Mouse (Mus musculus) embryo, embryonic 10 days (tissue): ENCODE measurements around the gene Olfr788.

Experiments
- DNase-seq: peaks from one replicate; pipeline ENCODE4 v3.0.0-alpha.2; 2015; ENCODE audit warnings: low spot score

Olfr788 gene

DNA sequence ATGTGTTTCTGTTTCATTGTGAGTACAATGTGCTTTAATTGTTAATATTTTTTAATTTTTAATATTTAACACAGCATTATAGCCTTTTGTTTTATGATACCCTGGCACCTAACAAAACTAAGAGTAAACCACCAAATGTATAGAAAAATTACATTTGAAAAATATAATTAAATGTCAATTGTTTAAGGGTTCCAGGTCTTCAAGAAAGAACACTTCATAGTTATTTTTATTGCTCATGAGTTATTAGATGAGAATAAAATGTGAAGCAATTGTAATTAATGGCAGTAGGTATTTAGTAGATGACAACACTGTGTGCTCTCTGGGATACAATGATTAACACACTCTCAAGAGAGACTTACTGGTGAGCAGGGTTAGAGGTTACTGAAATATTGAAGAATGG, at the start of gene Olfr788:
Gene Olfr788 (plus strand): TSS at position 301 of the 400 bp plus-strand sequence.
- DNase-seq: no peak

DNA sequence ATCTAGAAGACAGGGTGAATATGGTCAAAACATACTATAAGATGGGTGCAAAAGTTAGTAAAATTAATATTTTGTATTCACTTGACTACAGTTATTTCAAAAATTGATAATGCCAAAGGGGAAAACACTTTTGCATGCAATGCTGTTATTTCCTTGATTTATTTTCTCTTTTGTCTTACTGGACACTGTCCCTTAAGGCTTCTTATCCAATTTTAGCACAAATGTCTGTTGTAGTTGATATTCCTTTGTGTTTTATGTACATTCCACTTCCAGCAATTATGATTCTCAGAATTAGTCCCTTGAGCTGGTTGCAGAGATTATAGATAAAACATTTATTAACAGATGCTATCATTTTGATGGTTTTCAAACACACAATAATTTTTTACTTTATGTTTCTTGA, 43.8 kb upstream of the Olfr788 start, which contains the start of gene Olfr786:
Gene Olfr786 (plus strand): TSS at position 301 of the 400 bp plus-strand sequence.
- DNase-seq: no peak

DNA sequence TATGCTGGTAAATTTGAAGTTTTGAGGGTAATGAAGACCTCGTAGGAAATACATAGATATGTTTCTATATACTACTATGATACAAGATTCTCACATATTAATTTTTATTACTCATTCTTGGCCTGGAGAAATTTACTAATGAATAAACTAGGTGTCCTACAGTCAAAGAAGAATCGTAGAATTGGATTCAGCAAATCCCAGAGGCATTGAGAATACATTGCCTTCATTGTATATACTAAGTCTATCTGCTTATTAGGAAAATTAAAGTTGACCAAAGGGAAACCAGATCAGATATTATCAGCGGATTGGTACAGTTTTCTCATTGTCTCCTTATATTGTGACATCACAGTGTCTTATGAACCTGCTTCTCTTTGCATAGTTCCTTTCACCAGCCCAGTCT, 9.2 kb upstream of the Olfr788 start, which contains the start of gene Olfr787:
Gene Olfr787 (plus strand): TSS at position 301 of the 400 bp plus-strand sequence.
- DNase-seq: no peak

DNA sequence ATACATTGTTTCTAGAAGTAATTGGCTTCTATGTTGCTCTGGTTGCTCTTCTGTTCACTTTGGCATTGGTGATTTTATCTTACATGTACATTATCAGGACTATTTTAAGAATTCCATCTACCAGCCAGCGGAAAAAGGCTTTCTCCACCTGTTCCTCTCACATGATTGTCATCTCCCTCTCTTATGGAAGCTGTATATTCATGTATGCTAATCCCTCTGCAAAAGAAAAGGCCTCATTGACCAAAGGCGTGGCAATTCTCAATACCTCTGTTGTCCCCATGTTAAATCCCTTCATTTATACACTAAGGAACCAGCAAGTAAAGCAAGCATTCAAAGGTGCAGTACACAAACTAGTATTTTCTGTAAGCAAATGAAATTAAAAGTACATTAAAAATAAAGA, 2.5 kb downstream of the Olfr788 start:
- DNase-seq: no peak

DNA sequence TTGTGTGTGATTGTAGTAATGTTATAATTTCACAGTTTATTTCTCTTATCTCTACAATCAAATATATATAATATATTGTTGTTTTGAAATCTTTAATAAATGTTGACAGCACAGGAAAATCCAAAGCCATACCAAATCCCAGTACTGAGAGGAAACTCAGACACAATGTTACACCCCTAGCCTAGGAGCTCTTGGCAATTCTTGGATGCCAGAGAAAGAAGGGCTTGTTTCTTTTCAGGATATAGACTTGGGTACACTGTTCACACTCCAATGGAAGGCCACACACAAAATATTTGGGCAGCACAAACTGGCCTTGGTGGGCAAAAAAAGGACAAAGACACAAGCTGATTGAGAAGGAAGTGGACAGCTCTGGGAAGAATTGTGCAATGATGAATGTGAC, 2.9 kb downstream of the Olfr788 start:
- no peak for DNase-seq

DNA sequence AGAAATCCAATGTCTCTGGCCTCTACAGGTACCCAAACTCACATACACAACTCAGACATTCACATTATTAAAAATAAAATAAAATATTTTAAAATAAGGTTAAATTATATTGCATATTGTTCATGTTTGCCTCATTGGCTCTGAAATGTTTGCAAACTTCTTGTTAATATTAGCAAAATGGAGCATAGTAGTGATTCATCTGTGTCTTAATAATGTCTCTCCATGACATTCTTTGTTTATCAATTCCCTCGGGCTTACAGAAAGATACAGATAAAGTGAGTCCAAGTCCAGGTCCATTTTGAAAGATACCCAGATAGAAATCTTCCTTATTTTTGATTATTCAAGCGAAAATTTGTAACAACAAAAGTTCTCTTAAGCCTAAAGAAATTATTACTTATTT, 13.7 kb downstream of the Olfr788 start, which contains the start of gene Olfr789:
Gene Olfr789 (plus strand): TSS at position 301 of the 400 bp plus-strand sequence.
- no peak for DNase-seq

DNA sequence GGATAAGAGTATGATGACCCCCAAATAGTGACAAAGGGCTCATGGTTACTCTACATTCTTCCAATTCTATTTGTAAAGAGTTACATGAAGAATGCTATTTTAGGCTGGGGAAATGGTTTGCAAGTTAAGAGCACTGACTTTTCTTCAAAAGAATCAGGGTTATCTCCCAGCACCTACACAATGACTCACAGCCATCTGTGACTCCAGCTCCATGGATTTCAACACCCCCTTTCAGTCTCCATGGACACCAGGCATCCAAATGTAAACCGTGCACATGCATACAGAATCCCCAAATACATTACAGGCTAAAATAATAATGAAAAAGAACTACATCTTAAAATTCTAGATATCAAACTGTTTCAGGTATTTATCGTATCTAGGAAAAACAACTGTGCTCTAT, 19.3 kb downstream of the Olfr788 start:
- no peak for DNase-seq

DNA sequence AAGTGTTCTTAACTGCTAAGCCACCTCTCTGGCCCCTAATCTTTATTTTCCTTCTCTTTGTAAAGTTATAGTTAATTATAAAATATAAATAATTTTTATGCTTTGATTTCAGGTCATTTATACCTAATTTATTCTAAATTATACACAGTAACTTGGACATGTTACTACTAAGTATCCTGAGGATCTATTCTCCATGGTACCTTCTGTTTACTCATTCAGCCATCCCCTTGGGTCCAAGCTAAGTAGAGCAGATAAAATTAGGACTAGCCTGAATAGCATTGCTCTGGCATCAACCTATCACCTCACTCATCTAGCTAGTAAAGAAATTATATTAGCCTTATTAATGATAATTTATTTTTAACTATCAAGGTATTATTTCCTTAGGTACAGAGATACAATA, 27.4 kb downstream of the Olfr788 start, which contains the start of gene Olfr790:
Gene Olfr790 (plus strand): TSS at position 301 of the 400 bp plus-strand sequence.
- no peak for DNase-seq

DNA sequence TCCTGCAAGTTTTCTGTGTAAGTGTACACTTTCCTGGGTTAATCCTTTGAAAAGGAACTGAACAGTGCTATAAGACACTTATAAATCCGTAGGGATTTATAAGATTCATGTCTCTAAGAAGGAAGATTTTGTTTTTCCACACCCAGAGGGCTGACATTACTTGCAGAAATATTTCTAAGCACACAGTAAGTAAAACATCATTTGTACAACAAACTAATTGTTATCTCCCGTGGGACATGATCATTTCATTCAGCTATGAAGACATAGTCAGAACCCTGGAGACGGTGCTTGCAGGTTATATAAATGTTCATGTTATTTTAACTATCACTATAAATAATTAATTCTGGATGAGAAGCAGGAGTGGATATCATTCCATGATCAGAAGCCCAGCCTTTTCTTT, 50.7 kb downstream of the Olfr788 start, which contains the start of gene Olfr791:
Gene Olfr791 (plus strand): TSS at position 301 of the 400 bp plus-strand sequence.
- DNase-seq: no peak
